Mouse (Mus musculus) gastrocnemius, adult 18-20 months (tissue): ENCODE measurements around the gene Slc31a1. TPM values are rescaled to one million over a fixed set of nuclear protein-coding genes. Genes with fewer than 3 reads are reported as not detected.

Experiments used
- total RNA-seq, 2 experiments: library from RNA; stranded (reverse); gene quantifications; 2 replicates each; pipeline ENCODE4 v1.2.3; 2021

Gene Slc31a1
- total RNA-seq, 2 experiments from 2014 or later = 8.5 to 9.7 TPM

Other genes starting within 250 kb of the Slc31a1 start
- not detected for gene Mup21, start 209.9 kb upstream of the Slc31a1 start, total RNA-seq
- gene Zfp37, start 129.7 kb upstream of the Slc31a1 start, total RNA-seq = 1 to 10 TPM in 1 of 2 experiments, under 1 TPM in 1; 0.82 to 1.3 TPM
- 1 to 10 TPM; 5.3 to 6.2 TPM for gene Slc31a2, start 98.2 kb upstream of the Slc31a1 start, total RNA-seq
- gene Fkbp15, start 179 bp upstream of the Slc31a1 start, total RNA-seq = 10 to 100 TPM; 11.5 to 11.6 TPM
- 10 to 100 TPM; 50.0 to 51.6 TPM for gene Cdc26, start 47.9 kb downstream of the Slc31a1 start, total RNA-seq
- gene Prpf4, start 48.1 kb downstream of the Slc31a1 start, total RNA-seq = 10 to 100 TPM; 16.1 to 17.3 TPM
- gene Rnf183, start 74.5 kb downstream of the Slc31a1 start, total RNA-seq = not detected
- gene Wdr31, start 110.2 kb downstream of the Slc31a1 start, total RNA-seq = under 1 TPM; 0.25 to 0.64 TPM
- gene Bspry, start 119.3 kb downstream of the Slc31a1 start, total RNA-seq = not detected
- 1 to 10 TPM; 1.1 to 1.3 TPM for gene Hdhd3, start 142.7 kb downstream of the Slc31a1 start, total RNA-seq
- 10 to 100 TPM; 29.5 to 32.4 TPM for gene Alad, start 159.2 kb downstream of the Slc31a1 start, total RNA-seq
- 10 to 100 TPM; 14.4 to 14.8 TPM for gene Pole3, start 164.3 kb downstream of the Slc31a1 start, total RNA-seq
- under 1 TPM in 1 of 2 experiments, not detected in 1; 0.11 TPM for gene 4933430I17Rik, start 164.6 kb downstream of the Slc31a1 start, total RNA-seq
- 1 to 10 TPM; 7.4 to 9.3 TPM for gene Rgs3, start 199.1 kb downstream of the Slc31a1 start, total RNA-seq